Mouse (Mus musculus): ENCODE data around the gene Lect2.
A peak's percentile ranks its signal among the peaks of the same experiment; 100 is the strongest.

Gene Lect2

GRCm38 (mm10) chr13:56501866-56502420, 46.4 kb downstream of the Lect2 start:
- DNase-seq: no peak

DNA sequence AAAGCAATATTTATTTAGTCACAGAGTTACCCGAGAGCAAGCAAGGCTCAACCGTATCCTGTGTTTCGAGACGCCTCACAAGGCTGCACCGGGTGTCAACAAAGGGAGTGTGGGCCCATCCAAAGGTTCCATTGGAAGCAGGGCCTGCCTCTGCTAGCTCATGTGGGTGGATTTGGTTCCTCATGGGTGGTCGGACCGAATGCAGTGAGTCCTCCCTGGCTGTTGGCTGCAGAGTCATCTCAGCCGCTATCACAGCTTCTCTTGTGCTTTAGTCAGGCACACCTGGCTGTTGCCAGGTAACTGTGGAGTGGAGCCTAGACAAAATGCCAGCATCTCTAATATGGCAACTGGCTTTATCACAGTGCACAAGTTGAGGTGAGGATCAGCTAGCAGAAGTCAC, 47.7 kb downstream of the Lect2 start:
- no peak for DNase-seq

- peak; percentile 19 for DNase-seq
These were observed 48.2 kb downstream of the Lect2 start for GRCm38 (mm10) chr13:56500132-56500531.

- no peak for DNase-seq
These were observed 53.9 kb downstream of the Lect2 start for GRCm38 (mm10) chr13:56494440-56494839.

Measured in kidney, postnatal 10 days (tissue).